Mouse (Mus musculus) activated CD4-positive, CD25-positive, alpha-beta regulatory T cell (primary cell): Measurements from ENCODE around the gene Gm10840. TPM values are rescaled to one million over a fixed set of nuclear protein-coding genes. Genes with fewer than 3 reads are reported as not detected.

ENCODE experiments used
- polyA plus RNA-seq, 2 experiments: library from polyadenylated mRNA; unstranded; fragments of 100-300 nt; shearing (Covaris generic); gene quantifications; one replicate each; pipeline ENCODE4 v1.2.1; 2017

The Gm10840 gene
- polyA plus RNA-seq = 1 to 10 TPM; 1.3 to 2.4 TPM

GRCm38 (mm10) chr11:106160841-106161721 is at the start of gene Gm10840, which contains the start of gene Limd2:
Gm10840 (plus strand) TSS chr11:106160850.
Limd2 (minus strand) TSS chr11:106160860.

GRCm38 (mm10) chr11:106202123-106202465 is 41.4 kb downstream of the Gm10840 start, which contains the start of gene Strada:
Strada (minus strand) TSS chr11:106202168.

Other genes starting within 250 kb of the Gm10840 start
- 1 to 10 TPM in 1 of 2 experiments, under 1 TPM in 1; 0.65 to 1.6 TPM for gene Cyb561, start 207.5 kb upstream of the Gm10840 start, polyA plus RNA-seq
- gene Ace, start 192.9 kb upstream of the Gm10840 start, polyA plus RNA-seq = under 1 TPM; 0.30 to 0.34 TPM
- under 1 TPM in 1 of 2 experiments, not detected in 1; 0.07 TPM for gene Ace3, start 166.2 kb upstream of the Gm10840 start, polyA plus RNA-seq
- gene Kcnh6, start 152.7 kb upstream of the Gm10840 start, polyA plus RNA-seq = under 1 TPM; 0.05 TPM
- 10 to 100 TPM; 51.8 to 78.4 TPM for gene Dcaf7, start 124.0 kb upstream of the Gm10840 start, polyA plus RNA-seq
- 10 to 100 TPM; 14.3 to 15.8 TPM for gene Taco1, start 94.8 kb upstream of the Gm10840 start, polyA plus RNA-seq
- 10 to 100 TPM; 51.2 to 76.6 TPM for gene Map3k3, start 76.2 kb upstream of the Gm10840 start, polyA plus RNA-seq
- gene Limd2, start within 50 bp of the Gm10840 start, polyA plus RNA-seq = 1,000 to 10,000 TPM; 1,468 to 2,043 TPM
- gene Strada, start 41.3 kb downstream of the Gm10840 start, polyA plus RNA-seq = 10 to 100 TPM; 25.7 to 29.6 TPM
- gene Ccdc47, start 55.5 kb downstream of the Gm10840 start, polyA plus RNA-seq = 10 to 100 TPM; 92.0 to 94.0 TPM
- 10 to 100 TPM; 68.5 to 81.4 TPM for gene Ddx42, start 56.1 kb downstream of the Gm10840 start, polyA plus RNA-seq
- 10 to 100 TPM; 41.8 to 72.1 TPM for gene Ftsj3, start 95.2 kb downstream of the Gm10840 start, polyA plus RNA-seq
- gene Psmc5, start 95.3 kb downstream of the Gm10840 start, polyA plus RNA-seq = 100 to 1,000 TPM; 169 to 199 TPM
- gene Smarcd2, start 112.1 kb downstream of the Gm10840 start, polyA plus RNA-seq = 100 to 1,000 TPM; 132 to 161 TPM
- under 1 TPM; 0.05 to 0.17 TPM for gene Tcam1, start 115.8 kb downstream of the Gm10840 start, polyA plus RNA-seq
- gene Gh, start 141.0 kb downstream of the Gm10840 start, polyA plus RNA-seq = not detected
- 10 to 100 TPM; 32.3 to 47.4 TPM for gene Cd79b, start 153.9 kb downstream of the Gm10840 start, polyA plus RNA-seq
- gene Scn4a, start 192.4 kb downstream of the Gm10840 start, polyA plus RNA-seq = under 1 TPM; 0.06 to 0.17 TPM
- gene Prr29, start 204.6 kb downstream of the Gm10840 start, polyA plus RNA-seq = under 1 TPM; 0.27 to 0.42 TPM
- 10 to 100 TPM; 76.8 to 99.6 TPM for gene Icam2, start 227.2 kb downstream of the Gm10840 start, polyA plus RNA-seq